Mouse (Mus musculus): ENCODE measurements around the gene Setd5. TPM values are rescaled to one million over a fixed set of nuclear protein-coding genes. Genes with fewer than 3 reads are reported as not detected.

Gene Setd5
- polyA plus RNA-seq, 1 experiment from 2014 or later = 88.6 TPM

- H3K4me3 ChIP-seq (ENCODE audit: low read depth, low read length) = peak overlapping the region; percentile 80
- 74% methylated on average over 15 of the region's 15 CpGs for WGBS
- peak overlapping the region; percentile 75; the same call in 1 of the 2 replicates for H3K9ac ChIP-seq (ENCODE audit: low read length)
- no peak overlapping the region for H3K27ac ChIP-seq (ENCODE audit: low read depth, low read length)
- H3K4me2 ChIP-seq (ENCODE audit: low read depth, low read length, severe bottlenecking) = peak overlapping the region; percentile 91
- peaks cover 6% of the 10 kb centered on the region; the same call in 1 of the 2 replicates for H3K36me3 ChIP-seq (ENCODE audit: control insufficient read depth, insufficient read depth, low read length)
- DNase-seq (ENCODE audit: low spot score) (no peak), ATAC-seq (replicated peaks; ENCODE audit: low FRiP score) (no peak)
- no peaks in the 10 kb centered on the region for H3K9me3 ChIP-seq (ENCODE audit: control insufficient read depth, low read length)
- no peaks in the 10 kb centered on the region; the same call in 1 of the 2 replicates for H3K4me1 ChIP-seq (replicated peaks; ENCODE audit: control insufficient read depth, insufficient read depth, low read length)
- no peaks in the 10 kb centered on the region for H3K27me3 ChIP-seq (ENCODE audit: control insufficient read depth, insufficient read depth, low read length)
Observed at GRCm38 (mm10) chr6:113047016-113047746, 30.0 kb upstream of the Setd5 start.

- no peak overlapping the region for H3K4me2 ChIP-seq (ENCODE audit: low read depth, low read length, severe bottlenecking)
- no peaks in the 10 kb centered on the region for H3K27me3 ChIP-seq (ENCODE audit: control insufficient read depth, insufficient read depth, low read length)
- H3K27ac ChIP-seq (ENCODE audit: low read depth, low read length) = no peak overlapping the region
- ATAC-seq (replicated peaks; ENCODE audit: low FRiP score) (no peak), DNase-seq (ENCODE audit: low spot score) (no peak)
- no peak overlapping the region for H3K4me3 ChIP-seq (ENCODE audit: low read depth, low read length)
- whole genome bisulfite sequencing = 93% methylated on average over 2 of the region's 2 CpGs
- H3K4me1 ChIP-seq (replicated peaks; ENCODE audit: control insufficient read depth, insufficient read depth, low read length) = no peaks in the 10 kb centered on the region; the same call in 1 of the 2 replicates
- H3K9me3 ChIP-seq (ENCODE audit: control insufficient read depth, low read length) = no peaks in the 10 kb centered on the region
- peaks cover 6% of the 10 kb centered on the region; the same call in 1 of the 2 replicates for H3K36me3 ChIP-seq (ENCODE audit: control insufficient read depth, insufficient read depth, low read length)
- H3K9ac ChIP-seq (ENCODE audit: low read length) = no peak overlapping the region
Observed at GRCm38 (mm10) chr6:113048371-113048770, 28.8 kb upstream of the Setd5 start.

GRCm38 (mm10) chr6:113049159-113049558 is 28.0 kb upstream of the Setd5 start:
- Histone ChIP-seq H3K9ac (ENCODE audit: low read length) (no peak overlapping the region), H3K27ac (ENCODE audit: low read depth, low read length) (no peak overlapping the region), H3K36me3 (ENCODE audit: control insufficient read depth, insufficient read depth, low read length) (peaks cover 6% of the 10 kb centered on the region; the same call in 1 of the 2 replicates), H3K27me3 (ENCODE audit: control insufficient read depth, insufficient read depth, low read length) (no peaks in the 10 kb centered on the region), H3K4me1 (replicated peaks; ENCODE audit: control insufficient read depth, insufficient read depth, low read length) (no peaks in the 10 kb centered on the region; the same call in 1 of the 2 replicates), H3K4me2 (ENCODE audit: low read depth, low read length, severe bottlenecking) (no peak overlapping the region), H3K4me3 (ENCODE audit: low read depth, low read length) (no peak overlapping the region), H3K9me3 (ENCODE audit: control insufficient read depth, low read length) (no peaks in the 10 kb centered on the region)
- ATAC-seq (replicated peaks; ENCODE audit: low FRiP score) = no peak
- DNase-seq (ENCODE audit: low spot score) = no peak
- WGBS = 93% methylated on average over 3 of the region's 3 CpGs

- H3K4me1 ChIP-seq (replicated peaks; ENCODE audit: control insufficient read depth, insufficient read depth, low read length) = no peaks in the 10 kb centered on the region
- no peak overlapping the region for H3K4me3 ChIP-seq (ENCODE audit: low read depth, low read length)
- H3K27ac ChIP-seq (ENCODE audit: low read depth, low read length) = no peak overlapping the region
- no peaks in the 10 kb centered on the region for H3K27me3 ChIP-seq (ENCODE audit: control insufficient read depth, insufficient read depth, low read length)
- H3K36me3 ChIP-seq (ENCODE audit: control insufficient read depth, insufficient read depth, low read length) = peaks cover 11% of the 10 kb centered on the region
- no peak overlapping the region for H3K9ac ChIP-seq (ENCODE audit: low read length)
- 86% methylated on average over 3 of the region's 3 CpGs for WGBS
- no peak overlapping the region for H3K4me2 ChIP-seq (ENCODE audit: low read depth, low read length, severe bottlenecking)
- no peak for DNase-seq (ENCODE audit: low spot score)
- no peaks in the 10 kb centered on the region for H3K9me3 ChIP-seq (ENCODE audit: control insufficient read depth, low read length)
- no peak for ATAC-seq (replicated peaks; ENCODE audit: low FRiP score)
Observed at GRCm38 (mm10) chr6:113052972-113053371, 24.2 kb upstream of the Setd5 start.

- Histone ChIP-seq H3K9ac (ENCODE audit: low read length) (no peak overlapping the region), H3K9me3 (ENCODE audit: control insufficient read depth, low read length) (no peaks in the 10 kb centered on the region), H3K27me3 (ENCODE audit: control insufficient read depth, insufficient read depth, low read length) (no peaks in the 10 kb centered on the region), H3K4me2 (ENCODE audit: low read depth, low read length, severe bottlenecking) (no peak overlapping the region), H3K4me3 (ENCODE audit: low read depth, low read length) (no peak overlapping the region), H3K27ac (ENCODE audit: low read depth, low read length) (no peak overlapping the region), H3K4me1 (replicated peaks; ENCODE audit: control insufficient read depth, insufficient read depth, low read length) (no peaks in the 10 kb centered on the region), H3K36me3 (ENCODE audit: control insufficient read depth, insufficient read depth, low read length) (peaks cover 11% of the 10 kb centered on the region)
- no peak for DNase-seq (ENCODE audit: low spot score)
- ATAC-seq (replicated peaks; ENCODE audit: low FRiP score) = no peak
- WGBS = 89% methylated on average over 6 of the region's 6 CpGs
Observed at GRCm38 (mm10) chr6:113054552-113055107, 22.5 kb upstream of the Setd5 start.

GRCm38 (mm10) chr6:113060892-113061563 is 16.1 kb upstream of the Setd5 start:
- Histone ChIP-seq H3K27me3 (ENCODE audit: control insufficient read depth, insufficient read depth, low read length) (no peaks in the 10 kb centered on the region), H3K9me3 (ENCODE audit: control insufficient read depth, low read length) (no peaks in the 10 kb centered on the region), H3K4me3 (ENCODE audit: low read depth, low read length) (no peak overlapping the region), H3K36me3 (ENCODE audit: control insufficient read depth, insufficient read depth, low read length) (peaks cover 19% of the 10 kb centered on the region; the same call in 1 of the 2 replicates), H3K4me2 (ENCODE audit: low read depth, low read length, severe bottlenecking) (no peak overlapping the region), H3K27ac (ENCODE audit: low read depth, low read length) (no peak overlapping the region), H3K4me1 (replicated peaks; ENCODE audit: control insufficient read depth, insufficient read depth, low read length) (no peaks in the 10 kb centered on the region), H3K9ac (ENCODE audit: low read length) (no peak overlapping the region)
- ATAC-seq (replicated peaks; ENCODE audit: low FRiP score) (no peak), DNase-seq (ENCODE audit: low spot score) (no peak)
- WGBS = 79% methylated on average over 1 of the region's 1 CpGs

GRCm38 (mm10) chr6:113062253-113062652 is 14.9 kb upstream of the Setd5 start:
- Histone ChIP-seq H3K27me3 (ENCODE audit: control insufficient read depth, insufficient read depth, low read length) (no peaks in the 10 kb centered on the region), H3K4me2 (ENCODE audit: low read depth, low read length, severe bottlenecking) (no peak overlapping the region), H3K9ac (ENCODE audit: low read length) (no peak overlapping the region), H3K4me3 (ENCODE audit: low read depth, low read length) (no peak overlapping the region), H3K27ac (ENCODE audit: low read depth, low read length) (no peak overlapping the region), H3K9me3 (ENCODE audit: control insufficient read depth, low read length) (no peaks in the 10 kb centered on the region), H3K4me1 (replicated peaks; ENCODE audit: control insufficient read depth, insufficient read depth, low read length) (no peaks in the 10 kb centered on the region), H3K36me3 (ENCODE audit: control insufficient read depth, insufficient read depth, low read length) (peaks cover 21% of the 10 kb centered on the region; the same call in 1 of the 2 replicates)
- no peak for DNase-seq (ENCODE audit: low spot score)
- 43% methylated on average over 3 of the region's 3 CpGs for WGBS
- no peak for ATAC-seq (replicated peaks; ENCODE audit: low FRiP score)

GRCm38 (mm10) chr6:113063363-113063762 is 13.8 kb upstream of the Setd5 start:
- Histone ChIP-seq H3K4me1 (replicated peaks; ENCODE audit: control insufficient read depth, insufficient read depth, low read length) (no peaks in the 10 kb centered on the region), H3K9me3 (ENCODE audit: control insufficient read depth, low read length) (no peaks in the 10 kb centered on the region), H3K9ac (ENCODE audit: low read length) (no peak overlapping the region), H3K36me3 (ENCODE audit: control insufficient read depth, insufficient read depth, low read length) (peaks cover 24% of the 10 kb centered on the region), H3K27me3 (ENCODE audit: control insufficient read depth, insufficient read depth, low read length) (no peaks in the 10 kb centered on the region), H3K4me3 (ENCODE audit: low read depth, low read length) (no peak overlapping the region), H3K4me2 (ENCODE audit: low read depth, low read length, severe bottlenecking) (no peak overlapping the region), H3K27ac (ENCODE audit: low read depth, low read length) (no peak overlapping the region)
- WGBS = 88% methylated on average over 10 of the region's 10 CpGs
- DNase-seq (ENCODE audit: low spot score) = no peak
- no peak for ATAC-seq (replicated peaks; ENCODE audit: low FRiP score)

Measured in forebrain, embryonic 11.5 days (tissue).